Mouse (Mus musculus) T-helper 2 cell (primary cell): ENCODE measurements around the gene Vamp5.

ENCODE experiments used
- in situ Hi-C: fragments of 300-600 bp; cut with MboI, MseI; formaldehyde crosslinking; loops from one replicate; pipeline ENCODE4 v1.15.1; 2025; ENCODE audit warnings: high pct_unique_total_duplicates

The Vamp5 gene

GRCm38 (mm10) chr6:72366844-72367443 is 13.3 kb downstream of the Vamp5 start, which contains the start of gene Rnf181:
TSS of gene Rnf181 (minus strand) at chr6:72366956.
- in situ Hi-C loops = no loop called here

DNA sequence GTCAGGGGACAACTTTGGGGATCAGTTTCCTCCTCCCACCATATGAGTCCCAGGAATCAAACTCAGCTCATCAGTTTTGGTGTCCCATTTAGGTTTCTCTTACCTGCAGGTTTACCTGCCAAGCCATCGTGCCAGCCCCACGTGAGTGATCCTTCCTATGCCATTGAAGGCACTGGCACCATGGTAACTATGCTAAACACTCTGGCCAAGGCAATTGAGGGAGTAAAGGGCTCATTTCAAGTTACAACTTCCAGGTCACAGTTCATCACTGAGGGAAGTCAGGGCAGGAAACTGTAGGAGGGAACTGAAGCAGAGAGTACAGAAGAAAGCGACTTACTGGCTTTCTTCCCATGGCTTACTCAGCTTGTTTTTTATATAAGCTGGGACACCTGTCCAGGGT is 14.0 kb downstream of the Vamp5 start:
- in situ Hi-C loops = no loop called here

DNA sequence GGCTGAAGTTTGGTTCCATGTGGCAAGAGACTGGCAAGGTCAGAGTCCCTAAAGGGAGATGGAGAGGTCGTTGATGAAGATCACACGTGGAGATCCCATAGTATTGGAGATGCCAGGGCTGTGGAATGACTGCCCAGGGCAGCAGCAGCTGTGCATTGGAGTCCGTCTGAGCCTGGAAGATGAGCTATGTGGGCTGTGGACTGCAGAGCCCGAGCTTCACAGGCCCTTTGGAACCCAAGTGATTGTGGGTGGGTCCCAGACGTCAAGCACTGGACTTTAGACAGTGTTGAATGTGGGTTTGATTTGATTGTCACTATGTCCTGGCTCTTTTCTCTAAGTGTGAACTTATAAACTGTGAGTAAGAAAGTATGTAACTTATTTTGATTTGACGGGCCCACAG is 15.3 kb downstream of the Vamp5 start:
- in situ Hi-C loops = no loop called here

- in situ Hi-C loops = no loop called here
These were observed 16.3 kb downstream of the Vamp5 start for GRCm38 (mm10) chr6:72364009-72364408.

DNA sequence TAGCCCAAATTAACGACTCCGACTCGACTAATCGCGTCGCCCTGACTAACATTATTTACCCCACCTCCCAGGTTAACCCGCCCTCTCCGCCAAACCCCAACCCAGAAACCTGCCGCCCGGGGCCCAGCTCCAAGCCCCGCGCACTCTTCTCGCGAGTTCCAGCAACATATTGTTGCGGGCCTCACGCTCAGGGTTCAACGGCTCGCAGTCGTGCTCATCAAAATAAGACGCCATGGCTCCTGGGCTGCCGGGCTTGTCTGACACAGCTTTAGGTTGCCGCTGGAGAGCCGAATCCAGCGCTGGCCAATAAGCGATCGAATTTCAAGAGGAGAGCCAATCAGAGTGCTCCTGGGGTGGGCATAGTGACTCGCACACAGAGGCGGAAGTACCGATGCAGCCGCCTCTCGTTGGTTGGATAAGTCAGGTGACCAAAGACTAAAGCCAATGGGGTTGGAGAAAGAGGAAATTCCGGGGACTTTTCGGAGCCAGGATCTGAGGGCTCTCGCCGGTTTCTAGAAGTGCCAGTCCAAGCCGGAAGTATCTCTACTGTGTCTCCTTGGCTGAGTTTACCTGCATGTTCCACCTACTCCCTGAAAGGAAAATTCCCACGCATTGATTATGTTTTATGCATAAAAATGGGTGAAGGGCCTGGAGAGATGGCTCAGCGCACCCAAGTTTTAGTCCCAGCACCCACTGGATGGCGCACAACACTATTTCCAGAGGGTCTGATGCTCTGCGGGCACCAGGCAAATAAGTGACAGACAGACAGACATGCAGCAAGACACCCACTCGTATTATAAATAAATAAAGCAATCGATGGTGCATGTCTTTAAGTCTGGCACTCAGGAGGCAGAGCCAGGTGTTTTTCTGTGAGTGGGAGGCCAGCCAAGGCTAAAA is 17.9 kb downstream of the Vamp5 start:
- in situ Hi-C loops = no loop called here

DNA sequence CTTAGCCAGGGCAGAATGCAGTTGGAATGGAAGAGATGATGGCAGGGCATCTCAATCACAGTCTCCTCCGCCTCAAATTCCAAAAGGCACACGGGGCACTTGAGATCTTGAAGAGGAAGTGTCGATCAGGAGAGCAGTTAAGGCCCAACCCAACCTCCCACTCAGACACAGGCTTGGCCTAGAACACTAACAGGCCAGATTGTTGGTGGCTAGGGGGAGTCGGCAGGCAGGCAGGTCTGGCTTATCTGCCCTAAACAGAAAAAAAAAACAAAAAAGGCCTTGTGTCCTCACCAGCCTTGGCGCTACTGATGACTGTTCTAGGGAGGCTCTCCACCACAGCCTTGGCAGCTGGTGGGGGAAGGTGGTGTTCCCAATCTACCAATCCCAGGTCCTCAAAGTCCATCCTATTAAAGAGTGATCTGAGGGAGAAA is 19.1 kb downstream of the Vamp5 start:
- in situ Hi-C loops = no loop called here

GRCm38 (mm10) chr6:72360599-72360935 is 19.7 kb downstream of the Vamp5 start:
- in situ Hi-C loops = no loop called here

DNA sequence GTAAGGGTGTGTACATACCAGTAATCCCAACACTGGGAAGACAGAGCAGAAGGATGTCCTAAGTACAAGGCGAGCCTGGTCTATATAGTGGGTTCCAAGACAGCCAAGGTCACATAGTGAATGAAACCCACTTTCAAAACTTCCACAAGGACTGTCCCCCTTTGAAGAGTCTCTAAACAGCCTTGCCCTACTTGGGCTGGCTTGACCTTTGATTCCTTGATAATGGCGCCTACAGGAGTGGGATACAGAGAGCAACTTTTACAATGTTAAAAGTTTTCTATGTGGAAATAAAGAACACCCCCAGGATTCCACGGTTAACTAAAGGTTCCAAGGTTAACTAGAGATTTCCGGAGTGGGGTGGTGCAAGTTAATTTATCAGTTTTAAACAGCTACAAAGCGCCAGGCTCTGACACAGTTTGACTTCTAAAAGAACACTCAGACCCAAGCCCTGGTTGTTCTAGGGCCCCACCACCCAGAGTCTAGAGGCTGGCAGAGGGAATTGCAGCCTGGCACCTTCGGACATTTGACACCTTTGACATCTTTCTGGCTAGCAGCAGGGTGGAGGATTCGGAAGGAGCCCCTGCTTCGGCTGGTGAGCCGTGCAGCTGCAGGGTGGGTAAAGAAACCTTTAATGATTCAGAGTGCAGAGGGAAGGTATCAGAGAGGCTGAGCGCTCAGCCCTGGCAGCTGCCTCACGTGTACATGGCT is 20.2 kb downstream of the Vamp5 start:
- in situ Hi-C loops = no loop called here

DNA sequence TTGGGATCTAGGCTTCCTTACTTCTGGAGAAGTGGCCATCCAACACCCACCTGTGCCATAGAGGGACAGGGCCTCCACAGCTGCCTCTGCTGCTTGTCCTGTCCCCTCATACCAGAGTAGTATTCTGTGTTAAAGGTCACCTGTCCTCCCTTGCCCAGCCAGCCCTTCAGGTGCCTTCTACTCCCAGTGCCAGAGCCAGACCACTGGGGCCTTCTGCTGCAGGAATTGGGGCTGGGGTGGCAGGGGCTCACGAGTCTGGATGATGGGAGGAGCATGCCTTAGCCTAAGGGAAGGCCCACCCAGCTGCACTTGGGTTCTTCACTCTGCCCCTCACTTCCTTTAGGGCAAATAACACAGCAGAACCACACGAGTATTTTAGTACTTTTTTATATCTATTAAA is 20.9 kb downstream of the Vamp5 start:
- in situ Hi-C loops = no loop called here

GRCm38 (mm10) chr6:72358086-72358764 is 22.0 kb downstream of the Vamp5 start:
- in situ Hi-C loops = no loop called here

GRCm38 (mm10) chr6:72357164-72358079 is 22.8 kb downstream of the Vamp5 start:
- in situ Hi-C loops = no loop called here

GRCm38 (mm10) chr6:72356001-72356532 is 24.2 kb downstream of the Vamp5 start:
- in situ Hi-C loops = no loop called here

GRCm38 (mm10) chr6:72355066-72355911 is 25.0 kb downstream of the Vamp5 start, which contains the start of gene Tmem150a:
TSS of gene Tmem150a (plus strand) at chr6:72355447.
- in situ Hi-C loops = no loop called here

- in situ Hi-C loops = no loop called here
These were observed 26.2 kb downstream of the Vamp5 start for GRCm38 (mm10) chr6:72354025-72354424.

DNA sequence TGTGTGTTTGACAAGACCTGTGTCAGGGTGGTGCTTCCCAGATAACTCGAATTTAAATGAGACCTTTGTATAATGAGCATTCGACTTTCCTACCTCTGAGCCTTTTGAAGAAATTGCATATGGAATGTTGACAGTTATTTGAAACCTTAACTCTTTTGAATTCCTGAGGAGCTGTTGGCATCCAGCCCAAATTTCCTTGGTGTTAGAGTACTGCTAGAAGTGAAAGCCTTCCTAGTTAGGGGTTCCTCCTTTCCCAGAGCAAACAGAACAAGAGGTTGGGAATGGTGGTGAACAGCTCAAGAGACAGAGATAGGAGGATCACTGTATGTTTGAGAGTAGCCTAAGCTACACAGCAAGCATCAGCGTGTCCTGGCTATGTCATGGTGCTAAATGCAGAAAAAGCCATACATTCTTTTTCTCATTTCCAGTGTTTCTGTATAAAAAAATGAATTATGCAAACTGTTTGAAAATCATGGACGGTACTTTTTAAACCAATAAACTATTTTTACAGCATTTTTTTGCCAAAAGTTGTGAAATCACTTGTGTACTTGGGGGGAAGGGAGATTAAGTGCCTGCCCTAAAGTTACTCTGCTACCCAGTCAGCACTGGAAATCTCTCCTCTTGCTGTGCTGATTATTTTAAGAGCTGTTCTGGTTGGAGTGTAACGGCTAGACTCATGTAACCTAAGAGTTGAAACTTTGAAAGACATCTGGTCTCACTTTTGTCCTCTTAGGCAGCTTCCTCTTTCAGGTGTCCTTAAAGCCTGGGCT is 27.4 kb downstream of the Vamp5 start:
- in situ Hi-C loops = no loop called here

- in situ Hi-C loops = no loop called here
These were observed 30.1 kb downstream of the Vamp5 start for GRCm38 (mm10) chr6:72350214-72350613.

GRCm38 (mm10) chr6:72348411-72348810 is 31.9 kb downstream of the Vamp5 start:
- in situ Hi-C loops = no loop called here

DNA sequence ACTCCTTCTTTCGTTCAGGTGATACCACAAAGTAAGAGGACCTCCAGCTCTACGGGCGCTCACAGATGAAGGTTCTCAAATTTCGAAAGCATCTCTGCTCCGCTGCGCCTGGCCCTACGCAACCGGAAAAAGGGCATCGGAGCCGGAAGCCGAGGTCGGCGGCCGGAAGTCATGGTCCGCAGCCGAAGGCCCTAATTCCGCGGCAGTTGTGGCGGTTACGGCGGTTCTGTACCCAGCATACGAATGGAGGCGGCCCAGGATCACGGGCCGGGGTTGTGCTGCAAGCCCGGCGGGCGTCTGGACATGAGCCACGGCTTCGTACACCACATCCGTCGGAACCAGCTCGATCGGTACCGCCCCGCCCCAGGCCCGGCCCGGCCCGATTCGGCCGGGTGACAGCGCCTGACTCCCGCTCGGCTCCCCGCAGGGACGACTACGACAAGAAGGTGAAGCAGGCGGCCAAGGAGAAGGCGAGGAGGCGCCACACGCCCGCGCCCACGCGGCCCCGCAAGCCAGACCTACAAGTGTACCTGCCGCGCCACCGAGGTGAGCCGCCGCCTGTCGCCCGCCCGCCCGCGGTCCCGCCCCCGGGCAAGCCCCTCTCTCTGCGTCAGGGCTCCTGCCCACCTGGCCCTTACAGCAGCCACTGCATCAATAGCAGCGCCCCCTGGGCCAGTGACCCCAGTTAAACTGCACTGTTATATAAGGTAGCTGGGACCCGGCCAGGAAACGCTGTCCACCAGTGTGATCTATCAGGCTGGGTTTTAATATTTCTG is 32.9 kb downstream of the Vamp5 start, which contains the start of gene 0610030E20Rik:
Gene 0610030E20Rik, plus strand, starts transcription at position 152 of the 776 bp plus-strand sequence.
- in situ Hi-C loops = no loop called here
